ENCODE assay signal across 8 mouse cellular contexts in the genomic region with DNA sequence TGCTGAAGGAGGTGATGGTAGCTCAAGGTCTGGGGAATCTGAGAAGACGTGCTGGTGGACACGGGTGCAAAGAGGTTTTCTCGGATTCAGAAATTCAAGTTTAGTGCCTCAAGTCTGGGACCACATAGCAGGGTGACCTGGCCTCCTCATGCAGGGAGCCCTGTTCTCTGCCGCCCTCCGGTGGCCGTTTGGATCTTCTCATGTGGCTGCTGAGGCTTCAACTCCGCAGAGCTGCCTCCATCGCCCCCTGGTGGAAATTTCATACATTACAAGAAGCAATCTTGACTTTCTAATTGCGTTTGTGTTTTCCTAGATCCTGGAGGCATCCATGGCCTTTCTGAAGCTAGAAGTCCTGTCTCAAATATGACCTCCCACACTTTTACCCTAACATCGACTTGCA. TPM values are rescaled to one million over a fixed set of nuclear protein-coding genes. Genes with fewer than 3 reads are reported as not detected.
DNase-seq lines count a peak whose midpoint lies in the region; ATAC-seq and TF ChIP-seq lines count a peak whose summit lies in the region.

No protein-coding gene starts in this region.

- peak; percentile 38; the same call in 1 of the 2 replicates for ATAC-seq in hindbrain, embryonic 11.5 days (ENCODE audit: low FRiP score)
- ATAC-seq in lung, postnatal 0 days, result peak; percentile 84

- WGBS in hindbrain, embryonic 11.5 days, result 0% methylated on average over 10 of the region's 10 CpGs
- WGBS in lung, postnatal 0 days, result 1% methylated on average over 10 of the region's 10 CpGs

- H3K4me3 ChIP-seq in hindbrain, embryonic 11.5 days (ENCODE audit: low read depth, low read length), result no peak overlapping the region
- H3K4me3 ChIP-seq in lung, postnatal 0 days (ENCODE audit: low read depth, low read length), result no peak overlapping the region

- H3K27ac ChIP-seq in hindbrain, embryonic 11.5 days (ENCODE audit: low read depth, low read length), result peak overlapping the region; percentile 75; the same call in 1 of the 2 replicates
- H3K27ac ChIP-seq in lung, postnatal 0 days (ENCODE audit: low read length), result no peak overlapping the region

- TF ChIP-seq EP300 in lung, postnatal 0 days (IDR thresholded peaks at IDR 0.05), result no peak

- H3K27me3 ChIP-seq in hindbrain, embryonic 11.5 days (ENCODE audit: control insufficient read depth, insufficient read depth, low read length), result peaks cover 42% of the 10 kb centered on the region
- H3K27me3 ChIP-seq in lung, postnatal 0 days (replicated peaks; ENCODE audit: insufficient read depth, low read length), result peaks cover 50% of the 10 kb centered on the region

- no peak overlapping the region for H3K9ac ChIP-seq in hindbrain, embryonic 11.5 days (ENCODE audit: low read depth, low read length)
- H3K9ac ChIP-seq in lung, postnatal 0 days (replicated peaks; ENCODE audit: low read depth), result no peak overlapping the region

- peak; percentile 87 for DNase-seq in Muller cell, postnatal 12 days (ENCODE audit: inconsistent ontology term)
- peak; percentile 97 for DNase-seq in cerebellum, adult 8-10 months
- peak; percentile 95 for DNase-seq in forelimb bud, embryonic 11.5 days (ENCODE audit: low read depth, low spot score)
- DNase-seq in hindbrain, embryonic 11.5 days (ENCODE audit: low spot score), result peak; percentile 97
- DNase-seq in layer of hippocampus, adult 9-10 months (ENCODE audit: low spot score), result peak; percentile 90
- DNase-seq in lung, postnatal 0 days (ENCODE audit: low spot score), result peak; percentile 93
- peak; percentile 89 for DNase-seq in ovary, postnatal 36 days (ENCODE audit: low spot score)
- DNase-seq in thymus, postnatal 25 days, result peak; percentile 87

- H3K4me1 ChIP-seq in hindbrain, embryonic 11.5 days (replicated peaks; ENCODE audit: control insufficient read depth, insufficient read depth, low read length), result peaks cover 14% of the 10 kb centered on the region
- peaks cover 6% of the 10 kb centered on the region for H3K4me1 ChIP-seq in lung, postnatal 0 days (ENCODE audit: insufficient read depth, low read depth, low read length)

- H3K36me3 ChIP-seq in hindbrain, embryonic 11.5 days (ENCODE audit: control insufficient read depth, insufficient read depth, low read length), result no peaks in the 10 kb centered on the region
- no peaks in the 10 kb centered on the region for H3K36me3 ChIP-seq in lung, postnatal 0 days (ENCODE audit: insufficient read depth, low read length)

- H3K4me2 ChIP-seq in hindbrain, embryonic 11.5 days (replicated peaks; ENCODE audit: low read depth, low read length), result no peak overlapping the region
- no peak overlapping the region for H3K4me2 ChIP-seq in lung, postnatal 0 days (replicated peaks; ENCODE audit: low read depth, low read length)

- no peaks in the 10 kb centered on the region for H3K9me3 ChIP-seq in hindbrain, embryonic 11.5 days (ENCODE audit: control insufficient read depth, low read length)
- H3K9me3 ChIP-seq in lung, postnatal 0 days (ENCODE audit: low read length), result no peaks in the 10 kb centered on the region

- peak; percentile 99 for TF ChIP-seq CTCF in lung, postnatal 0 days (IDR thresholded peaks at IDR 0.05)

RNA-seq across cellular contexts. Expression of a gene that starts 20.6 kb away (rescaled TPM):
- 26.2 and 30.1 TPM in 2 replicates for polyA plus RNA-seq in hindbrain, embryonic 11.5 days (2014; fragmentation: Nextera tagmentation; extraction: Ambion mirVana)
- 92.3 and 99.4 TPM in 2 replicates for polyA plus RNA-seq in lung, postnatal 0 days (2015; fragmentation: Nextera tagmentation; extraction: Ambion mirVana)
